Mouse (Mus musculus) liver, embryonic 11.5 days (tissue): ENCODE measurements around the gene Orm1. TPM values are rescaled to one million over a fixed set of nuclear protein-coding genes. Genes with fewer than 3 reads are reported as not detected.

ENCODE experiments used
- ATAC-seq: fragments of 200-750 bp; cut with Nextera tagmentation; replicated peaks from 2 replicates; pipeline ENCODE4 v1.8.0; 2017; ENCODE audit warnings: moderate number of reproducible peaks, mild to moderate bottlenecking, moderate TSS enrichment, moderate library complexity; ENCODE audit not compliant: low FRiP score
- DNase-seq: peaks from one replicate; pipeline ENCODE4 v3.0.0-alpha.2; 2017; ENCODE audit warnings: low spot score
- H3K27ac ChIP-seq: fragments of 300-500 bp; sonication (generic); 2 replicates; pipeline ENCODE4 v1.5.1; 2014; ENCODE audit warnings: mild to moderate bottlenecking, low read depth, low read length, control low read depth
- H3K27me3 ChIP-seq: fragments of 300-500 bp; sonication (generic); replicated peaks from 2 replicates; pipeline ENCODE4 v1.6.1; 2014; ENCODE audit warnings: low read length, mixed read lengths; ENCODE audit not compliant: control insufficient read depth, insufficient read depth
- H3K36me3 ChIP-seq: fragments of 300-500 bp; sonication (generic); 2 replicates; pipeline ENCODE4 v1.6.1; 2014; ENCODE audit warnings: mild to moderate bottlenecking, low read length, moderate library complexity, mixed read lengths; ENCODE audit not compliant: control insufficient read depth, insufficient read depth
- H3K4me1 ChIP-seq: fragments of 300-500 bp; sonication (generic); replicated peaks from 2 replicates; pipeline ENCODE4 v1.6.1; 2014; ENCODE audit warnings: low read length, mixed read lengths; ENCODE audit not compliant: control insufficient read depth, insufficient read depth
- H3K4me2 ChIP-seq: fragments of 300-500 bp; sonication (generic); 2 replicates; pipeline ENCODE4 v1.6.1; 2014; ENCODE audit warnings: mild to moderate bottlenecking, control low read depth, moderate library complexity
- H3K4me3 ChIP-seq: fragments of 300-500 bp; sonication (generic); 2 replicates; pipeline ENCODE4 v1.5.1; 2014; ENCODE audit warnings: low read depth, low read length, control low read depth
- H3K9ac ChIP-seq: fragments of 300-500 bp; sonication (generic); 2 replicates; pipeline ENCODE4 v1.6.1; 2014; ENCODE audit warnings: low read depth, low read length, control low read depth
- H3K9me3 ChIP-seq: fragments of 300-500 bp; sonication (generic); 2 replicates; pipeline ENCODE4 v1.6.1; 2016; ENCODE audit warnings: low read length, inconsistent platforms, mixed read lengths; ENCODE audit not compliant: control insufficient read depth
- WGBS: fragments of 180-500 bp; shearing (Covaris S2); extraction: QIAGEN DNeasy Blood & Tissue Kit; methylation state at CpG from one replicate; pipeline ENCODE4 v1.1.7; 2014; 5-methylcytosine and 5-hydroxymethylcytosine counted together
- polyA plus RNA-seq: library from polyadenylated mRNA; unstranded; fragments of >200 nt; fragmentation: Nextera tagmentation; extraction: Ambion mirVana; gene quantifications from 2 replicates; pipeline ENCODE4 v1.2.1, GENCODE M21; 2014

Orm1 gene
- polyA plus RNA-seq, 1 experiment from 2014 or later: not detected

- Histone ChIP-seq H3K9me3 (no peaks in the 10 kb centered on the region), H3K9ac (no peak overlapping the region), H3K36me3 (no peaks in the 10 kb centered on the region), H3K4me3 (no peak overlapping the region), H3K27ac (no peak overlapping the region), H3K4me1 (no peaks in the 10 kb centered on the region), H3K4me2 (no peak overlapping the region), H3K27me3 (no peaks in the 10 kb centered on the region)
- no peak for DNase-seq
- no peak for ATAC-seq
Observed at GRCm38 (mm10) chr4:63345261-63345660, 901 bp downstream of the Orm1 start.

DNA sequence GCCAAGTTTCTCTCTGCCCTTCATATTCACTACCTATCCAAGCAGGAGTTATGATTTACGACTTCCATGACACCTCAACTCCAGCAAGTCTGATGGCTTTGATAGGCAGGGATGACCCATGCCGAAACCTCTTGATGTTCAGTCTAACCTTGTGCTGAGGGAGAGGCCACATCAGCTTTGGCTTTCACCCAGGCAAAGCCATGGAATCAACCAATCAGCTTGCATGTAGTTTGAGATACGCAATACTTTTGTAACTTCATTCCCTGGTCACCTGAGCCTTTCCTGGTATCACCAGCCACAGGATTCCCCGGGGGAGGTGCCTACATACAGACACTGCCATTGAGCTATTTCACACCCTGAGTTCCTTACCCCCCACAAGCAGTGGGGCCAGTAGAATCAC is 2.3 kb downstream of the Orm1 start:
- WGBS: 78% methylated on average over 4 of the region's 4 CpGs

GRCm38 (mm10) chr4:63348524-63348923 is 4.2 kb downstream of the Orm1 start:
- H3K27ac ChIP-seq: no peak overlapping the region

More for the DNA sequence above, 2.3 kb downstream of the Orm1 start:
- Histone ChIP-seq H3K27ac (no peak overlapping the region), H3K4me2 (no peak overlapping the region), H3K36me3 (no peaks in the 10 kb centered on the region), H3K4me3 (no peak overlapping the region), H3K27me3 (no peaks in the 10 kb centered on the region), H3K4me1 (no peaks in the 10 kb centered on the region), H3K9ac (no peak overlapping the region), H3K9me3 (no peaks in the 10 kb centered on the region)
- no peak for DNase-seq
- no peak for ATAC-seq

DNA sequence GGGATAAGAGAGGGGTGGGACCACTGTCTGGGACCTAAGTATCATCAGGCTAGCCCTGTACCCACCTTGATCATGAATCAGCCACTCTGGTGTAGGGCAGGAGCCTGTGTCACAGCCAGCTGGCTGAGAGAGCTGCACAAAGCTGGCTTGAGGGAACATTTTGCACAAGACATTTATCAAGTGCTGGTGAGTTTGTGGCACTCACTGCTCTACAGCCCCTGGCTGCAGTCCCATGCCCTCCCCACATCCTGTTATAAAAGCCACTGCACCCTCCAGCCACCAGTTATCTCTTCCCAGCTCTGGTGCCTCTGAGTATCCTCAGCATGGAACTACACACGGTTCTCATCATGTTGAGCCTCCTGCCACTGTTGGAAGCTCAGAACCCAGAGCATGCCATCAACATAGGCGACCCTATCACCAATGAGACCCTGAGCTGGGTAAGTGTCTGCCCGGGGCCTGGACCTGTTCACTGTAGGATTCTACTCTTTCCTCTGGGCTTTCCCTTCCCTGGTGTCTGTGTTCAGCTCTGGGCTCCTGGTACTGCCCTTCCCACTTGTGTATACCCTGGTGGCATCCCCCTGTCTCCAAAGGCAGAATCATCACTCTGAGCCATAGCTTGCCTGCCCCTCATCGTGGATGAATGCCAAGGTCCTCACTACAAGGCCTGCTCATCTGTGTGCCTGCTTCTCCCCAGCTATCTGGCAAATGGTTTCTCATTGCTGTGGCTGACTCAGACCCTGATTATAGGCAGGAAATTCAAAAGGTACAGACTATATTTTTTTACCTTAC is 11.7 kb downstream of the Orm1 start, which contains the start of gene Orm3:
Orm3 (plus strand) TSS at position 286 of the 789 bp plus-strand sequence.
- no peak for DNase-seq
- H3K27ac ChIP-seq: no peak within 1 kb of the TSS
- H3K4me1 ChIP-seq: no peaks in the 10 kb centered on the region; the same call in 1 of the 2 replicates
- H3K9me3 ChIP-seq: no peaks in the 10 kb centered on the region
- H3K27me3 ChIP-seq: no peaks in the 10 kb centered on the region
- no peak within 1 kb of the TSS for H3K4me3 ChIP-seq
- H3K9ac ChIP-seq: no peak within 1 kb of the TSS
- no peak within 1 kb of the TSS for H3K4me2 ChIP-seq
- 62% methylated on average over 4 of the region's 4 CpGs for WGBS
- no peak for ATAC-seq
- H3K36me3 ChIP-seq: no peaks in the 10 kb centered on the region

More at GRCm38 (mm10) chr4:63348524-63348923, 4.2 kb downstream of the Orm1 start:
- no peaks in the 10 kb centered on the region for H3K9me3 ChIP-seq
- H3K36me3 ChIP-seq: no peaks in the 10 kb centered on the region
- no peak overlapping the region for H3K9ac ChIP-seq
- ATAC-seq: no peak
- DNase-seq: no peak
- no peak overlapping the region for H3K4me2 ChIP-seq
- no peak overlapping the region for H3K4me3 ChIP-seq
- WGBS: 71% methylated on average over 6 of the region's 6 CpGs
- H3K4me1 ChIP-seq: no peaks in the 10 kb centered on the region
- no peaks in the 10 kb centered on the region for H3K27me3 ChIP-seq

GRCm38 (mm10) chr4:63356981-63357570 is 12.7 kb downstream of the Orm1 start:
- no peaks in the 10 kb centered on the region for H3K27me3 ChIP-seq
- H3K4me3 ChIP-seq: no peak overlapping the region
- no peaks in the 10 kb centered on the region; the same call in 1 of the 2 replicates for H3K4me1 ChIP-seq
- no peak overlapping the region for H3K4me2 ChIP-seq
- ATAC-seq (0 out of 2 replicates have a peak, but pooled peaks have one; percentile 20), DNase-seq (no peak)
- H3K9ac ChIP-seq: no peak overlapping the region
- H3K36me3 ChIP-seq: no peaks in the 10 kb centered on the region
- no peaks in the 10 kb centered on the region for H3K9me3 ChIP-seq
- 42% methylated on average over 2 of the region's 2 CpGs for WGBS
- H3K27ac ChIP-seq: no peak overlapping the region

DNA sequence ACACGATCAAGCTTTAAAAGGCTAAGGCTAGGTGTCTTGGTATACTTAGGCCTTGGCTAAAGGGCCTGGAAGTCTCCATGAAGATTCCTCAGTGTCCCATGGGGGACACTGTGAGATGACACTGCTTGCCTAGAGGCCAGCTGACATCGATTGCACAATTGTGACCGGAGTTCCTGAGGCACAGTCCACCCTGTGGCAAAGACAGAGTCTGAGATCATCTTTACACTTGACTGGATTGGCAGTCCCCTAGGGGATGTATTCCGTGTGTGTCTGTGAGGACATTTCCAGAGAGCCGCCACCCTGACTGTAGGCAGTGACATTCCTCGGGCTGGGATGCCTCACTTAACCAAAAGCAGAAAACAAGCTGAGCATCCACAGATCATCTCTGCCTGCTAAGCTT is 15.5 kb downstream of the Orm1 start:
- ATAC-seq: no peak
- 77% methylated on average over 6 of the region's 6 CpGs for WGBS
- Histone ChIP-seq H3K4me2 (no peak overlapping the region), H3K36me3 (no peaks in the 10 kb centered on the region), H3K9me3 (no peaks in the 10 kb centered on the region), H3K27ac (no peak overlapping the region), H3K4me1 (no peaks in the 10 kb centered on the region; the same call in 1 of the 2 replicates), H3K4me3 (no peak overlapping the region), H3K9ac (no peak overlapping the region), H3K27me3 (no peaks in the 10 kb centered on the region)
- no peak for DNase-seq

- DNase-seq (no peak), ATAC-seq (no peak)
- Histone ChIP-seq H3K9ac (no peak within 1 kb of the TSS), H3K36me3 (no peaks in the 10 kb centered on the region), H3K4me1 (no peaks in the 10 kb centered on the region), H3K27ac (no peak within 1 kb of the TSS), H3K4me2 (no peak within 1 kb of the TSS), H3K27me3 (no peaks in the 10 kb centered on the region), H3K4me3 (no peak within 1 kb of the TSS), H3K9me3 (no peaks in the 10 kb centered on the region)
- 80% methylated on average over 5 of the region's 5 CpGs for WGBS
Observed at GRCm38 (mm10) chr4:63362150-63362549, 17.8 kb downstream of the Orm1 start, which contains the start of gene Orm2. Orm2 (plus strand) TSS chr4:63362449.

DNA sequence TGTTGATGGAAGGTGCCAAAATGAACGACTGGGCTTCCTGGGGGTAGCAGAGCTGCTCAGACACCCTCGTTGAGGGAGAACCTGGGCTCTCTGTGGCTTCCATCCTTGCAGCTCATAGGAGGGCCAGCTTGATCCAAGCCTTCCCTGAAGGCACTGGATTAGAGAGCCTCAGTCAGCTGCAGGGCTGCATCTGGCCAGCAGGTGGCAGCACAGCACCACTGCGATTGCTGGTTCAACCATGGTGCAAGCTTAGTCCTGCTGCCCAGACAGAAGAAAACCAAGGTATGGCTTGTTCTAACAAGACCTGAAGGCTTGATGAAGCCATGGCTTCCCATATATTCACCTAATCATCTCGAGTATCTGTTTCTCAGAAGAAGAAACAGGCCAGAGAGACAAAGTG is 24.2 kb downstream of the Orm1 start:
- Histone ChIP-seq H3K9me3 (no peaks in the 10 kb centered on the region), H3K36me3 (no peaks in the 10 kb centered on the region; the same call in 1 of the 2 replicates), H3K27me3 (no peaks in the 10 kb centered on the region), H3K4me1 (peaks cover 3% of the 10 kb centered on the region; the same call in 1 of the 2 replicates), H3K27ac (no peak overlapping the region), H3K4me3 (no peak overlapping the region), H3K4me2 (no peak overlapping the region), H3K9ac (no peak overlapping the region)
- DNase-seq (peak; percentile 78), ATAC-seq (0 out of 2 replicates have a peak, but pooled peaks have one; percentile 40)
- WGBS: 7% methylated on average over 4 of the region's 4 CpGs
